Mouse (Mus musculus) embryonic facial prominence, embryonic 11.5 days (tissue): ENCODE data around the gene Baz1b. TPM values are rescaled to one million over a fixed set of nuclear protein-coding genes. Genes with fewer than 3 reads are reported as not detected.

Experiments
- ATAC-seq: fragments of 200-750 bp; cut with Nextera tagmentation; replicated peaks from 2 replicates; pipeline ENCODE4 v1.8.0; 2017; ENCODE audit warnings: low read depth; ENCODE audit not compliant: insufficient number of reproducible peaks, low FRiP score, low TSS enrichment
- DNase-seq: peaks from one replicate; pipeline ENCODE4 v3.0.0-alpha.2; 2015; ENCODE audit warnings: low spot score
- H3K27ac ChIP-seq: fragments of 300-500 bp; sonication (generic); replicated peaks from 2 replicates; pipeline ENCODE4 v1.5.1; 2014; ENCODE audit warnings: mild to moderate bottlenecking, low read depth, low read length, control low read depth
- H3K27me3 ChIP-seq: fragments of 300-500 bp; sonication (generic); 2 replicates; pipeline ENCODE4 v1.6.1; 2014; ENCODE audit warnings: mild to moderate bottlenecking, low read length, moderate library complexity, mixed read lengths; ENCODE audit not compliant: control insufficient read depth, insufficient read depth
- H3K36me3 ChIP-seq: fragments of 300-500 bp; sonication (generic); replicated peaks from 2 replicates; pipeline ENCODE4 v1.6.1; 2014; ENCODE audit warnings: low read depth, mild to moderate bottlenecking, low read length, moderate library complexity, mixed read lengths; ENCODE audit not compliant: control insufficient read depth, insufficient read depth
- H3K4me1 ChIP-seq: fragments of 300-500 bp; sonication (generic); 2 replicates; pipeline ENCODE4 v1.6.1; 2014; ENCODE audit warnings: low read length, mixed read lengths; ENCODE audit not compliant: control insufficient read depth, insufficient read depth
- H3K4me2 ChIP-seq: fragments of 300-500 bp; sonication (generic); 2 replicates; pipeline ENCODE4 v1.6.1; 2014; ENCODE audit warnings: low read depth, mild to moderate bottlenecking, control low read depth, low read length, moderate library complexity
- H3K4me3 ChIP-seq: fragments of 300-500 bp; sonication (generic); 2 replicates; pipeline ENCODE4 v1.5.1; 2014; ENCODE audit warnings: low read depth, low read length, control low read depth
- H3K9ac ChIP-seq: fragments of 300-500 bp; sonication (generic); replicated peaks from 2 replicates; pipeline ENCODE4 v1.6.1; 2014; ENCODE audit warnings: mild to moderate bottlenecking, control low read depth, low read length
- H3K9me3 ChIP-seq: fragments of 300-500 bp; sonication (generic); replicated peaks from 2 replicates; pipeline ENCODE4 v1.6.1; 2016; ENCODE audit warnings: mild to moderate bottlenecking, low read length, inconsistent platforms, mixed read lengths; ENCODE audit not compliant: control insufficient read depth
- WGBS: fragments of 180-500 bp; shearing (Covaris S2); extraction: QIAGEN DNeasy Blood & Tissue Kit; methylation state at CpG from one replicate; pipeline ENCODE4 v1.1.7; 2014; 5-methylcytosine and 5-hydroxymethylcytosine counted together
- polyA plus RNA-seq: library from polyadenylated mRNA; unstranded; fragments of >200 nt; fragmentation: Nextera tagmentation; extraction: Ambion mirVana; gene quantifications from 2 replicates; pipeline ENCODE4 v1.2.1, GENCODE M21; 2014

The Baz1b gene
- polyA plus RNA-seq, 1 experiment from 2014 or later = 65.6 TPM

DNA sequence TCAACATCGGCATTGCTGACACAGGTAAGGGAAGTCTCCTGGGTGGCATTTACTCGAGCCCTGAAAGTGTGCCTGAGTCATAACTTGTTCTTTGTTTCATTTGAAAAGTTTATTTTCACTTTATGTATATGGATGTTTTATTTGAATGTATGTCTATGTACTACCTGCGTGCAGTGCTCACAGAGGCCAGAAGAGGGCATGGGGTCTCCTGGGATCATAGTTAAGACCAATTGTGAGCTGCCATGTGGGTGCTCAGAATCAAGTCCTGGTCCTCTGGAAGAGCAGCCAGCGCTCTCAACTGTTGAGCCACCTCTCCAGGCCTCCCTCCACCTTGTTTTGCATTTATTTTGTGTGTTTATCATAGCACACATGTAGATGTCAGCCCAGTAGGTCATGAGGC lies 30.6 kb upstream of the Baz1b start:
- no peak for ATAC-seq
- no peak for DNase-seq
- no peak overlapping the region for H3K4me2 ChIP-seq
- H3K4me1 ChIP-seq = no peaks in the 10 kb centered on the region
- H3K27ac ChIP-seq = no peak overlapping the region
- no peaks in the 10 kb centered on the region for H3K9me3 ChIP-seq
- H3K4me3 ChIP-seq = no peak overlapping the region
- no peak overlapping the region for H3K9ac ChIP-seq
- peaks cover 18% of the 10 kb centered on the region for H3K36me3 ChIP-seq
- no peaks in the 10 kb centered on the region for H3K27me3 ChIP-seq
- WGBS = 95% methylated on average over 4 of the region's 4 CpGs

DNA sequence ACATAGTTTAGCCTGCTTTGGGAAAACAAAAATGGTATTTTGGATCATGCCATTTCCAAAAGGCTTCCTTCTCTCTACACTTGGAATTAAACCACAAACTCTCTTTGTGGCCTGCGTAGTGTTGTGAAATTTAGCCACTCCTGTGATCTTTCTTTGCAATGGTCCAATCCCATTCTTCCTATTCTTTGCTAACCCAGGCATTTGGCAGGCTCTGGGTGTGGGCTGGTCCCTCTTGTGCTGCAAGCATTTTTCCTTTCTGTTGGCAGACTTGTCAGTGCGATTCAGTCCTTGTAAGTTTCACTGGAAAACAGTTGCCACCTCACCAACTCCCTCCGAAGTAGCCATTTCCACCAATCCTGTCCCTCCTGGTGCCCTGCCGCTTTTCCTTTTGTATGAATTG lies 25.8 kb upstream of the Baz1b start:
- 96% methylated on average over 4 of the region's 4 CpGs for WGBS
- ATAC-seq = no peak

DNA sequence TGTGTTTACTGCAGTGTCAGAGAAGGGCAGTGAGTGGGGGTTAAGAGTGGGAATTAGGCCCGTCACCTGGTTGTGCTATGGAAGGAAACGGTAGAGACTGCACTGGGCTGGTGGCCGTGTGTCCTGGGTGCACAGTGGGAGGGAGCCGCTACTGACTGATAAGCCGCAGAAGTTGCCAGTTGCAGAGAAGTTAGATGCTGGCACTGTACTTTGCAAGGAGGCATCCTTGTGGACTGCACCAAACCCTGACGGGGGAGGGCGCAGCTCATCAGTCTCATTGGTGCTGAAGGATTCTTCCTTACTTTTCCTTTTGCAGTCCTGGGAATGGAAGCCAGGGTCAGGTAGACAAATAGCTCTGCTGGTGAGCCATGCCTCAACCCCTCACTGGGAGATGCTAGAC lies 25.4 kb upstream of the Baz1b start:
- no peaks in the 10 kb centered on the region for H3K9me3 ChIP-seq
- H3K4me1 ChIP-seq = no peaks in the 10 kb centered on the region
- DNase-seq (no peak), ATAC-seq (no peak)
- no peak overlapping the region for H3K4me3 ChIP-seq
- no peak overlapping the region for H3K27ac ChIP-seq
- no peak overlapping the region for H3K9ac ChIP-seq
- no peaks in the 10 kb centered on the region for H3K27me3 ChIP-seq
- WGBS = 87% methylated on average over 7 of the region's 7 CpGs
- H3K4me2 ChIP-seq = no peak overlapping the region
- peaks cover 5% of the 10 kb centered on the region for H3K36me3 ChIP-seq

More for the DNA sequence above, 25.8 kb upstream of the Baz1b start:
- Histone ChIP-seq H3K4me3 (no peak overlapping the region), H3K27me3 (no peaks in the 10 kb centered on the region), H3K4me2 (no peak overlapping the region), H3K4me1 (no peaks in the 10 kb centered on the region), H3K9me3 (no peaks in the 10 kb centered on the region), H3K9ac (no peak overlapping the region), H3K36me3 (peaks cover 9% of the 10 kb centered on the region), H3K27ac (no peak overlapping the region)
- no peak for DNase-seq

DNA sequence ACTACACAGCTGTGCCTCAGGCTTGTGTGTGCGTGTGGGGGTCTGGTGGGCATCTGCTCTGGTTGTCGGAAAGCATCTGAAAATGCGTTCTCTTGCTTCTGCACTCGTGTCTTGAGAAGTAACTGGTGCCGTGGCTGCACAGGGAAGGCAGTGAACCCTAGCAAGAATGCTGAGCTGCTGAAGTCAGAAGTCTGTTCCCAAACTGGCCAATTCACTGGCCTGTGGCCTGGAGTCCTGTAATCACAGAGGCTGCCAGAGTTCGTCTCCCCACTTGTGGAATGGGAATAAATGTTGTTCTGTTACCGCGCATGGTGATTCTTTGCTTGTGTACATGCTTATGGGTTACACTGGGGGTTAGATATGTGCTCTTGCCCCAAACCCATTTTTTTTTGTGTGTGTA lies 24.7 kb upstream of the Baz1b start:
- no peak for ATAC-seq
- 94% methylated on average over 8 of the region's 8 CpGs for WGBS
- no peaks in the 10 kb centered on the region for H3K9me3 ChIP-seq
- no peaks in the 10 kb centered on the region for H3K4me1 ChIP-seq
- no peak overlapping the region for H3K4me2 ChIP-seq
- H3K27me3 ChIP-seq = no peaks in the 10 kb centered on the region
- H3K27ac ChIP-seq = no peak overlapping the region
- no peak overlapping the region for H3K9ac ChIP-seq
- H3K36me3 ChIP-seq = peaks cover 5% of the 10 kb centered on the region
- H3K4me3 ChIP-seq = no peak overlapping the region
- DNase-seq = no peak

DNA sequence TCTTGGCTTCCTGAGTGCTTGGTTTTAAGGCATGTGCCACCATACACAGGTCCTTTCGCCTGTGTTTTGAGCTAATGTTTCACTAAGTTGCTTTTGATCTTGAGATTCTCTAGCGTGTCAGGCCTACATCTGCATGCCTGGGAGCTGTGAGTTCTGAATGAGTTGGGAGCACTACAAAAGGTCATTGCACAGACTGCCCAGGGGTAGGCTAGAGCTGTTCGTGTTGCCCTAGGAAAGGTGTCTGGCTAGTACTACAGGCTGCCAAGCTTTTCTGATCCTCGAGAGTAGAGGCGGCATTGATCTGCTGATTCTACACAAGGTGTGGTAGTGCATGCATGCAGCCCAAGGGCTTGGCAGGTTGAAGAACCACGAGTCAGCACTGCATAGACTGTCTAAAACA lies 24.2 kb upstream of the Baz1b start:
- H3K9me3 ChIP-seq = no peaks in the 10 kb centered on the region
- 87% methylated on average over 6 of the region's 6 CpGs for WGBS
- no peaks in the 10 kb centered on the region for H3K27me3 ChIP-seq
- DNase-seq = no peak
- no peak overlapping the region for H3K4me2 ChIP-seq
- no peak for ATAC-seq
- H3K27ac ChIP-seq = no peak overlapping the region
- H3K36me3 ChIP-seq = peaks cover 5% of the 10 kb centered on the region
- no peak overlapping the region for H3K4me3 ChIP-seq
- no peak overlapping the region for H3K9ac ChIP-seq
- no peaks in the 10 kb centered on the region for H3K4me1 ChIP-seq

DNA sequence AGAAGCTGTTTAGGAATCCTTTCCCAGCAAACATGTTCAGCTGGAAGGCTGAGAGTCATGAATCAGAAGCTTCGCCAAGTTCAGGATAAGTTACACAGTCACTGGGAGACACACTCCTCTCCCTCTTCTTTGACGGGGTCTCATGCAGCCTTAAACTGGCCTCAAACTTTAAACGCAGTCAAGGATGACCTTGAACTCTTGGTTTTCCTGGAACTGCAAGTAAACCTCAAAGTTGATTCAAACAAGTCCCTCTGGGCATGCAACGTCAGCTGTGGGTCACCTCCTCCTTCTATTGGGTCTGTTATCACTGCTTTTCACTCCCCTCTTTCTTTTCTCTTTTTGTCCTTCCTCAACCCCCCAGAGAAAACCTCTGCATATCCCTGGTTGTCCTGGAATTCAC lies 20.2 kb upstream of the Baz1b start:
- H3K9ac ChIP-seq = no peak overlapping the region
- no peaks in the 10 kb centered on the region for H3K4me1 ChIP-seq
- H3K27ac ChIP-seq = no peak overlapping the region
- ATAC-seq (no peak), DNase-seq (no peak)
- 79% methylated on average over 4 of the region's 4 CpGs for WGBS
- no peak overlapping the region for H3K4me2 ChIP-seq
- no peaks in the 10 kb centered on the region; the same call in 1 of the 2 replicates for H3K36me3 ChIP-seq
- no peak overlapping the region for H3K4me3 ChIP-seq
- H3K27me3 ChIP-seq = no peaks in the 10 kb centered on the region
- no peaks in the 10 kb centered on the region for H3K9me3 ChIP-seq

DNA sequence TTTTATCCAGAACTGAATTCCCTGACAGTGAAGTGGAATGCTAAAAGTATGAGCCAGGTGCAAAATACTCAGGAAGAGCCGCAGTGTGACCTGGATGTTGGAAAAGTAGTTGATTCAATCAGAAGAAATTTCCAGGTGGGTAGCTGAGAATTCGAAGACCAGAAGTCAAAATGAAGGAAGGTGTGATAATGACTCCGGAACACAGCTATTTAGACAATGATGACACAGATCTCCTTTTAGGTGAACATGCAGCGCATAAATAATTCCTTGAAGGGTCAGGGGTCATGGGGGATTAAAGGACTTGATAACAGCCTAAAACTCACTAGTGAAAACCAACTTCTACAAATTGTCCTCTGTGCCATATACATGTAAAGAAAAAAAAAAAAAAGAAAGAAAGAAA lies 19.6 kb upstream of the Baz1b start:
- no peak for ATAC-seq
- Histone ChIP-seq H3K27ac (no peak overlapping the region), H3K4me1 (no peaks in the 10 kb centered on the region), H3K9me3 (no peaks in the 10 kb centered on the region), H3K9ac (no peak overlapping the region), H3K27me3 (no peaks in the 10 kb centered on the region), H3K36me3 (no peaks in the 10 kb centered on the region; the same call in 1 of the 2 replicates), H3K4me2 (no peak overlapping the region), H3K4me3 (no peak overlapping the region)
- 96% methylated on average over 4 of the region's 4 CpGs for WGBS
- no peak for DNase-seq

DNA sequence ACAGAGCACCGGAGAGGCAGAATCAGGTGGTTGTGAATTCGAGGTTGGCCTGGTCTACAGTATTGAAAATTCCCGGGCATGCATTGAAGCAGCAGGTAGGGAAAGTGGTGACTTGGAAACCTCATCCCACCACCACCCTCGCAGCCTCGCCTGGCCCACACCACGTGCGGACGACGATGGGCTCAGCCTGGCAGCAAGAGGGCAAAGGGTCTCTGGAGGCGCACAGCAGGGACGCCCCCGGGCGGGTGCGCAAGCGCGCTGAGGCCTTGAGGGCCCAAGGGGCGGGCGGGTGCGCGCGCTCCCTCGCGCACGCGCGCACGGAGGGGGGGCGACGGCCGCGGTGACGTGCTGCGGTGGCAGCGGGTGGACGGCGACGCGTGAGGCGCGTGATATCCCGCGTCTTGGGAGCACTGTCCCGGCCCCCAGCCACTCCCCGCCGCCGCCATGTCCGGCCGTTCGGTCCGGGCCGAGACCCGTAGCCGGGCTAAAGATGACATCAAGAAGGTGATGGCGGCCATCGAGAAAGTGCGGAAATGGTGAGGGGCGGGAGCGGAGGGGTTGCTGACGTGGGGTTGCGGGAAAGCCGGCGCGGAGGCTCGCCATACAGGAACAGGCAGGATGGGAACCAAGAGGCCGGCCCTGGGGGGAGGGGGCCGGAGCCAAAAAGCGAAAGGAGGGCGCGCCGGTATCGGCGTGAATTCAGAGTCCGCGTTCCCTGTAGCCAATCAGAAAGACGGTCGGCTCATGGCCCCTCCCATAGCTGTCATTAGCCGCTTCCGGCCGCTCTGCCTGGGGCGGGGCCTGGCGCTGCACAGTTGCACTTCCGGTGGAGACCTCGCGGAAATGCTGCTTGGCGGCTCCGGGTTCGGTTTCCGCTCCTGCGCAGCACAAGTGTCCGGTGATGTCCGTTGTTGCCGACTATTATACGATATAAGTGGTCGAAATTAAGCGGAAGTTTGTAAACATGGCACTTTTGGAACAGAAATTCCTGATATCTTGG lies 18.7 kb upstream of the Baz1b start, which contains the start of gene Bcl7b:
Gene Bcl7b, plus strand, starts transcription at position 221 of the 1,000 bp plus-strand sequence.
- H3K27ac ChIP-seq = peak within 1 kb of the TSS; percentile 96
- H3K4me2 ChIP-seq = peak within 1 kb of the TSS; percentile 62
- no peaks in the 10 kb centered on the region for H3K9me3 ChIP-seq
- peak within 1 kb of the TSS; percentile 72 for H3K4me3 ChIP-seq
- H3K27me3 ChIP-seq = no peaks in the 10 kb centered on the region
- 2% methylated on average over 81 of the region's 95 CpGs for WGBS
- peak; percentile 91 for ATAC-seq
- peak within 1 kb of the TSS; percentile 89 for H3K9ac ChIP-seq
- peak; percentile 98 for DNase-seq
- no peaks in the 10 kb centered on the region; the same call in 1 of the 2 replicates for H3K36me3 ChIP-seq
- no peaks in the 10 kb centered on the region for H3K4me1 ChIP-seq
